Mouse (Mus musculus): ENCODE measurements around the gene Decr2. TPM values are rescaled to one million over a fixed set of nuclear protein-coding genes. Genes with fewer than 3 reads are reported as not detected.
A peak's percentile ranks its signal among the peaks of the same experiment; 100 is the strongest.

The Decr2 gene
- 10 to 100 TPM; 27.3 to 32.1 TPM for total RNA-seq (2021)

DNA sequence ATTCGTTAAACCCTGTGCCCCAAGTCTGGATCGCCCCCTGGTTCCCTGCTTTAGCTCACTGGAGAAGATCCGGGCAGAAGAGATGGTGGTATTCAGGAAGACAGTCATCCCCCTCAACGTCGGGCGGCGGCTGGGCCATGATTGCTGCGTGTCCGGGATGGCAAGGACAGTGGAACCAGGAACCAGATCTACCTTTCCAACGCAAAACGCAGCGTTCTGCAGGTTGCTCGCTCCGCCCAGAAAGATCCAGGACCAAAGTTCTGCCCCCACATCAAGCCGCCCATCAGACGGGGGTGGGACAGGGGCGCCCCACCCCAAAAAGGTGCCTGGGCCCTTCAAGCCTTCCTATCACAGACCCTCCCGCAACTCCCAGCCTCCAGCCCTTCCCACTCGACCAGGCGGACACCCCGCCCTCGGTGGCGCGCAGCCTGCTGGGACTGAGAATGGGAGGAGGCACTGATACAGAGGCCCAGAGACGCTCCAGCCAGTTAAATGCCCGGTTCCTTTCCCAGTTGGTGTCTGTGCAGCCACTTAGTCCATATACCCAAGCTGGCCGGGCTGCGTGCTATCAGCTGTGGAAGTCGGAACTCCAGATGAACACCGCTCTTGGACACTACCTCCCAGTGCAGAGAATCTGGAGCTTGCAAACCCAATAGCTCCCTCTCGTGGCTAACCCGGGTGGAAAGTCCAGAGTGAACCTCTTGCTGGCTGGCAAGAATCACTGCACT, at the start of gene Decr2:
Gene Decr2 (minus strand): TSS at position 433 of the 728 bp plus-strand sequence.
- intact Hi-C loops (cut with DNase I) = loop anchor here (1.0 to 10.0 kb wide), 3 partner anchors 49 to 205 kb away; partner anchors contain the start of gene Wfikkn1
- DNase-seq (ENCODE audit: low spot score in 2 of 2) = peak; percentile 86 to 90

DNA sequence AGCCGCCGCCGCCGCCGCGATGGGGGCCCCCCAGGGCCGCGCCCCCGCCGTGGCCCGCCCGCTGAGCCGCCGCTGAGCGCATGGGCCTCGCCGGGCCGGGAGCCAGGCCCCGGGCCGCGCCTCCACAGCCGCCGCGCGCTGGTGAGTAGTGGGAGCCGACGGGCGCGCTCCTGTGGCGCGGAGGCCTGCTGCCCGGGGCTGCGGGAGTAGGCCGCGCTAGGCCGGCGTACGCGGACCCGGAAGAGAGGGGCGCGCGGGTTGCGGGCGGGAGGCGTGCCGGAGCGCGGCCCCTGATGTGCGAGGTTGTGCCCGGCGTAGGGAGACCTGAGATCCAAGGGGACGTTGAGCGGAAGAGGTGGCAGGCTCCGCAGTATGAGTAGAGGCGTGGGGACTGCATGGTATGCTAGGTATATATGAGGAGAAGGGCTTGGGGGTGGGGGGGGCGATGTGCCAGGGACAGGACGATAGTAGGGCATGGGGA, 48.8 kb upstream of the Decr2 start:
- DNase-seq (ENCODE audit: low spot score in 2 of 2) = no peak
- intact Hi-C loops (cut with DNase I) = loop anchor here (5.0 kb wide), 1 partner anchor 103 kb away; the partner anchor contains the start of gene Fam234a

DNA sequence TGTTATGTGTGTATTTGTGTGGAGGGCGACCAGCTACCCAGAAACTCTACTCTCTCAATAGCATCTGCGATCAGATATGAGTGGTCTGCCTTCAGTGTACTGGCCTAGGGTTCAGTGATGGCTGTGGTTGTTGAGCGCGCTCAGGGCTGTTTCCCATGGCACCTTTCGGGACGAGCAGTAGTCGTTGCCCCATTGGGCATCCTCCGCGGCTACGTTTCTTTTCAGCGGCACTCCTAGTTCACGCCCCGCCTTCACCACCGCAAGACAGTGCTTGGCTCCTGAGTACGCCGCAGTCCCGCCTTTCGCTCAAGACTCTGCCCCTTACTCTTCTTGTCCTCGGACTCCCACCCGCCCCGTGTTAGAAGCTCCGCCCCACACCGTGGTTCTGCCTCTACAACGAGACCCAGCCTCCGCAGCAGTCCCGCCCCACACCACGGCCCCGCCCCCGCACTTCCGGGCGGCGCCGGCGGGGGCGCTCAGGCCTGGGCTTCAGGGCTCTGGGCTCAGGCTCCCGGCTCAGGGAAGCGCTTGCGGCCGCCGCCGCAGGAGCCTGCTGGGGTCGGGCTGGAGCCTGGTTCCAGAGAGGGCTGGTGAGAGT, 48.2 kb upstream of the Decr2 start, which contains the start of gene Axin1:
Gene Axin1 (plus strand): TSS at position 450 of the 598 bp plus-strand sequence.
- DNase-seq (ENCODE audit: low spot score in 2 of 2) = peak; percentile 91 to 94
- intact Hi-C loops (cut with DNase I) = loop anchor here (5.0 kb wide), 1 partner anchor 104 kb away; the partner anchor contains the start of gene Fam234a

GRCm38 (mm10) chr17:26137751-26138130, 47.6 kb upstream of the Decr2 start:
- DNase-seq (ENCODE audit: low spot score in 2 of 2) = no peak
- intact Hi-C loops (cut with DNase I) = loop anchor here (5.0 kb wide), 1 partner anchor 105 kb away; the partner anchor contains the start of gene Fam234a

- no peak for DNase-seq (ENCODE audit: low spot score in 2 of 2)
- intact Hi-C loops (cut with DNase I) = loop anchor here (5.0 kb wide), 1 partner anchor 105 kb away; the partner anchor contains the start of gene Fam234a
Observed at GRCm38 (mm10) chr17:26137106-26137750, 47.1 kb upstream of the Decr2 start.

GRCm38 (mm10) chr17:26131856-26132853, 42.0 kb upstream of the Decr2 start:
- no peak for DNase-seq (ENCODE audit: low spot score in 2 of 2)
- intact Hi-C loops (cut with DNase I) = no loop called here

DNA sequence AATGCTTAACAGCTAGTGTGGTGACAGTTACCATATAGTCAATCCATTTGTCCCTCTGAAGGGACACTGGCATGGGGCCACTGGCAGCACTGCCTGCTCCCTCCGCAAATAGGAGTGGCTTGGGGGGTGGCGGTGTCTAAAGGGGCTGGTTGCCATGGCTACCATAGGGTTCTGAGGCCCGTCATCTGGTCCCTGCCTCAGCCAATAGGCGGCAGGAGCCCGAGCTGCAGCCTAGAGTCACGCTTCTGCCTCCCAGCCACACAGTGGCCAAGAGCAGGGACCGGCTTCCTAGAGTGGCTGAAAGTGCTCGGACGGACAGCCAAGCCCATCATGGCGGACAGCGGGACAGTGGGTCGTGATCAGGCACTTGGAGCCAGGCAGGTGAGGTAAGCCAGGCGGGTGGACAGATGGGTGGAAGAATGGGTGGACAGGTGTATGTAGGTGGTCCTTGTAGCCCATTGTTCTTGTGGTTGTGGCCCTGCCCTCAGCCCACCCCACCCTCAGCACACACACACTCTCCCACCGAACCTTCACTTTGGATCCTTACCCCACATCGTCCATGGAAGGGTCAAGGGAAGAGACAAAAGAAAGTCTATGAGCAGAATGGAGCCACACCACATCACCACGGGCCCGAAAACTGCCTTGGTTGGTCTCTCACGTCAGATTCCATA, 41.1 kb upstream of the Decr2 start:
- intact Hi-C loops (cut with DNase I) = no loop called here
- DNase-seq (ENCODE audit: low spot score in 2 of 2) = no peak

DNA sequence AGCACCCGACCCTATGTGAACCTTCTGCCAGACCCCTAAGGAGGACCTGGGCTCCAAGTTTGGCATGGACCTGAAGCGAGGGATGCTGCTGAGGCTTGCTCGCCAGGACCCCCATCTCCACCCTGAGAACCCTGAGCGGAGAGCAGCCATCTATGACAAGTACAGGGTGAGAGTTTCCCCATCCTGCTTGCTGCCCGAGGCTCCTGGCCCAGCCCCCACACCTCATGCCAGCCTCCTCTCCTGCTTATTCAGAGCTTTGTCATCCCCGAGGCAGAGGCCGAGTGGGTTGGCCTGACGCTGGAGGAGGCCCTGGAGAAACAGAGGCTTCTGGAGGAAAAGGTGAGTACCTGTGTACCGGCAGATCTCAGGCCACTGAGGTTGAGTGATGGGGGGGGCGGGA, 35.1 kb upstream of the Decr2 start:
- intact Hi-C loops (cut with DNase I) = no loop called here
- DNase-seq (ENCODE audit: low spot score in 2 of 2) = no peak

- intact Hi-C loops (cut with DNase I) = no loop called here
Observed at GRCm38 (mm10) chr17:26124560-26124959, 34.4 kb upstream of the Decr2 start.

DNA sequence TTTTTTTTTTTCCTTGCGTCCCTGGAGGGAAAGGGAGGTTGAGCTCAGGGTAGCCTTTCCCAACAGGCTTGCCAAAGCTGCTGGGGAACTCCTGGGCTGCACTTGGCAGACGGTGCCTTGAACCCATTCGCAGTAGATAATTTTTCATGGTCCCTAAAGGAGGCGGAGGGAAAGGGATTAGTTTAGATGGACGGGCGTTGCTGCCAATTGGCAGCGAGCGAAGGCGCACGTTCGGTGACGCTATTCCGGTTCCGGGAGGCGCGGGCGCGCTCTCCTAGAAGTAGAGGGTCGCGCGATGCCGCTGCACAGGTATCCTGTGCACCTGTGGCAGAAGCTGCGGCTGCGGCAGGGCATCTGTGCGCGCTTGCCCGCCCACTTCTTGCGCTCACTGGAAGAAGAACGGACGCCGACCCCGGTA, 33.1 kb upstream of the Decr2 start, which contains the start of gene Mrpl28:
Gene Mrpl28 (plus strand): TSS at position 234 of the 418 bp plus-strand sequence.
- intact Hi-C loops (cut with DNase I) = no loop called here
- peak; percentile 85 to 87 for DNase-seq (ENCODE audit: low spot score in 2 of 2)

More at GRCm38 (mm10) chr17:26124560-26124959, 34.4 kb upstream of the Decr2 start:
- no peak for DNase-seq (ENCODE audit: low spot score in 2 of 2)

DNA sequence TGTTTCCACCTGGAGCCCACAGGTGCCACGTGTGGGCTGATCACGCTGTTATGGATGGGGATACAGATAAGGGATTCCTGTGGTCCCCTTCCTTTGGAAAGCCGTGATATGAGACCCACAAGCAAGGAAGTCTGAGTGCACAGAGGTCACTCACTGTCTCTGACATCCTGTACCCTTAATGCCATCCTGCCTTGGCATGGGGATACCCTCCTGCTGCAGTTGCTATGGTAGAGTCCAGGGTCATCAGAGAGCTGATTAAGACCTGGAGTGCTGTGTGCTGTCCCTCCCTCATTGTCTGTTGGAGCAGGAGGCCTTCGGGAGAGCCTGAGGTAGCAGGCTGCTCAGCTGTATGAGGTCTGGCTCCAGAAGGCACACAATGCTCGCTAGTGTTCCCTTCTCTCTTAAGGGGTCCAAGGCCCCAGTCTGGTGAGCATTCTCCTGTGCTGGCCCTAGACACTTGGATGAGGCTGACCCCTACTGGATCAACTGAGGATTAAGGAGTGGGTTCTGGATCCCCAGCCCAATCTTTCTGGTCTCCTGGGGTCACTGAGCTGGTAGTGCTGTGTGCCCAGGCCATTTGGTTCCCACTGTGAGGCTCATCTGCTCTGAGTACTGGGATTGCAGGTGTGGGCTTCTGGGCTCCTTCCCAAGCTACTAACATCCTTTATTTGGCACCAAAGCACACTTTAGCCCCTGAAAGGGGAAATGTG, 32.4 kb upstream of the Decr2 start:
- intact Hi-C loops (cut with DNase I) = no loop called here
- no peak for DNase-seq (ENCODE audit: low spot score in 2 of 2)

- intact Hi-C loops (cut with DNase I) = no loop called here
- DNase-seq (ENCODE audit: low spot score in 2 of 2) = peak; percentile 35 to 44
Observed at GRCm38 (mm10) chr17:26119766-26120710, 29.9 kb upstream of the Decr2 start.

GRCm38 (mm10) chr17:26116503-26117258, 26.5 kb upstream of the Decr2 start:
- intact Hi-C loops (cut with DNase I) = no loop called here
- DNase-seq (ENCODE audit: low spot score in 2 of 2) = no peak

DNA sequence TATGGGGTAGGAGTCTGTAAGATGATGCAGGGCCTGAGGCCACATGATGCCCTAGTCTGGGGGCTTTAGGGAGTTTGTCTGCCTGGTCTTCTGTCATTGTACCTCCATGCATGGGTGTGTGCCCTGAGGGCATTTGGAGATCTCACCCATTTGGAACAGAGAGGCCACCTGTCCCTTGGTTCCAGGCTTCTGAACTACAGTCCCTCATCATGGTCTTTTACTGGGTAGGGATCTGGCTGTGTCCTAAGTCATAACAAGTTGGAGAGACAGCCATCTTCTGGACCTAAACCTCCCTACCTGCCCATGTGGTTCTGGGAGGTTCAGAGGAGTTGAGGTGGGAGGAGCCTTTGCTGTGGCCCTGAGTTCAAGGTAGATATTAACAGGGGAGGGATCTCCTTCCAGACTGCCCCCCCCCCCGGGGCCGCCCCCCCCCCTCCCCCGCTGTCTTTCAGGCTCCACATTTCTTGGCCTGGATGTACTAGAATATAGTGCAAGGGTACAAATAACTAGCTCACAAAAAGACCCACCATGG, 25.9 kb upstream of the Decr2 start:
- no peak for DNase-seq (ENCODE audit: low spot score in 2 of 2)
- intact Hi-C loops (cut with DNase I) = no loop called here

GRCm38 (mm10) chr17:26115205-26115898, 25.2 kb upstream of the Decr2 start:
- intact Hi-C loops (cut with DNase I) = no loop called here

More at GRCm38 (mm10) chr17:26115205-26115898, 25.2 kb upstream of the Decr2 start:
- DNase-seq (ENCODE audit: low spot score in 2 of 2) = no peak
